Mouse (Mus musculus): Measurements from ENCODE around the gene Dnajc28. TPM values are rescaled to one million over a fixed set of nuclear protein-coding genes. Genes with fewer than 3 reads are reported as not detected.

Gene Dnajc28
- polyA plus RNA-seq (2015; fragmentation: Nextera tagmentation; extraction: Ambion mirVana): 3.8 and 4.9 TPM in 2 replicates

DNA sequence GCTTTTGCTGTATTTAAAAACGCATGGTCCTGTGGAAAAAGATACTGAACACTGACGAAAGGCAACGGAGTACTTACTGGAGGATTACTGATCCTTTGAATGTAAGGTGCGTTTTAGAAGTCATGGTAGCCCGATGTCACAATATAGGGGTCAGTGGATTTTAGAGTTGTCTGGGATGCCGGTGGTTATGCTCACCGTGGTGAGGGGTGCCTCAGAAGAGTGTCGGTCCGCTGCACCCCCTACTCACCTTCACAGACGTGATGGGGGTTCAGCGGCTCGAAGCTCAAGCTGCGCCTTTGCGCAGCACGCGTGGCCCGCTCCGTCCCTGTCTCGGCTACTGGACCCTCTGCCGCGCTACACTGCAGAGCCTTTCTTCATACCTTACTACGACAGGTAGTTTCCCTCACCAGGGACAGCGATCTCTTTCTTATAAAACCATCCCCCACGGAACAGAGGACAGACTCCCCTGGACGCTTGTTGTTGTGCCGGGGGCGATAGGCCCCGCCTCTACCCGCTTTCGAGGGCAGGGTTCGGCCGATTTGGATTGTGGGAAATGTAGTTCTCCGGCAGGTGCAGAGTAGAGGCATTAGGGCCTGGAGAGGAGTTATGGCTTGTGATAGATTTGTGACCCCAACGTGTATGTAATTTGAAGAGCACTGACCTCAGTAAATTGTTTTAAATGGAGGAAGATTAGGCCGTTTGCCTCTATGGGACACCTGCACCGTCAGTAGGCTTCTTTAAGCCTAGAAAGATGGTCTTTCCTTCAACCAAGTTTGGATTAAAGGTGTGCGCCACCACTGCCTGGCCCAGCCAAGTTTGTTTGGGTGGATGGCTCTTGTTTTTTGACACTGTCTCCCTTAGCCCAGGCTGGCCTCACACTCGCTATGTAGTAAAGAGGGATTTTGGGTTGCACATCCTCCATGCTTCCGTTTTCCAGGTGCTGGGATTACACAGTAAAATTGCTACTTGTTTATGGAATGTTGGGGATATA, at the start of gene Dnajc28:
Gene Dnajc28 (minus strand): TSS at position 516 of the 991 bp plus-strand sequence.
- Histone ChIP-seq H3K9me3 (ENCODE audit: low read length) (no peaks in the 10 kb centered on the region), H3K27ac (ENCODE audit: low read length) (no peak within 1 kb of the TSS), H3K9ac (replicated peaks; ENCODE audit: low read length) (peak within 1 kb of the TSS; percentile 74), H3K4me3 (ENCODE audit: low read length) (peak within 1 kb of the TSS; percentile 77), H3K27me3 (ENCODE audit: insufficient read depth, low read length) (no peaks in the 10 kb centered on the region), H3K4me2 (replicated peaks; ENCODE audit: low read depth, low read length) (peak within 1 kb of the TSS; percentile 80), H3K36me3 (ENCODE audit: insufficient read depth, low read length) (peaks cover 36% of the 10 kb centered on the region), H3K4me1 (ENCODE audit: insufficient read depth, low read length) (no peaks in the 10 kb centered on the region)
- WGBS: 9% methylated on average over 39 of the region's 39 CpGs
- ATAC-seq (ENCODE audit: low FRiP score, low TSS enrichment): peak; percentile 94

- Histone ChIP-seq H3K9ac (replicated peaks; ENCODE audit: low read length) (no peak overlapping the region), H3K4me3 (ENCODE audit: low read length) (no peak overlapping the region), H3K4me1 (ENCODE audit: insufficient read depth, low read length) (no peaks in the 10 kb centered on the region), H3K4me2 (replicated peaks; ENCODE audit: low read depth, low read length) (no peak overlapping the region), H3K9me3 (ENCODE audit: low read length) (peaks cover 7% of the 10 kb centered on the region), H3K36me3 (ENCODE audit: insufficient read depth, low read length) (peaks cover 66% of the 10 kb centered on the region), H3K27me3 (ENCODE audit: insufficient read depth, low read length) (no peaks in the 10 kb centered on the region), H3K27ac (ENCODE audit: low read length) (no peak overlapping the region)
- 92% methylated on average over 3 of the region's 3 CpGs for WGBS
- ATAC-seq (ENCODE audit: low FRiP score, low TSS enrichment): no peak
Measured at GRCm38 (mm10) chr16:91663795-91664194, 45.0 kb upstream of the Dnajc28 start.

DNA sequence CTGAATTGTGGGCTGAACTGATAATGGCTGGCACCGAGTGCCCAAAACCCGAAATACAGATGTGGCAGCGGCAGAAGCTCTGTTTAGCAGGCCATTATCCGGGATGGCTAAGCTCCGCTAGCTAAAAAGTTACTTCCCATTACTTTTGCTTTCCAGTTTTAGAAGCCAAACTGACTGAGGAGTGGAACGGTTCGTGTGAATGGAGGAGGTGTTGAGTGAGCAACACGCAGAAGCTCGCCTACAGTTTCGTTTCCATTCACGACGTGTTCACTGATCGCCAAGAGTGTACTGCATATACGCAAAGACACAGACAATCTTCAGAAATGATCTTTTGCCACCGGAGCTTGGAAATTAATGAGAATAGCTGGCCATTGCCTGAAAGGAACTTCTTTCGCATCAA, 43.5 kb upstream of the Dnajc28 start:
- Histone ChIP-seq H3K9ac (replicated peaks; ENCODE audit: low read length) (no peak overlapping the region), H3K4me1 (ENCODE audit: insufficient read depth, low read length) (no peaks in the 10 kb centered on the region), H3K4me2 (replicated peaks; ENCODE audit: low read depth, low read length) (no peak overlapping the region), H3K27ac (ENCODE audit: low read length) (no peak overlapping the region), H3K36me3 (ENCODE audit: insufficient read depth, low read length) (peaks cover 76% of the 10 kb centered on the region), H3K9me3 (ENCODE audit: low read length) (peaks cover 7% of the 10 kb centered on the region), H3K27me3 (ENCODE audit: insufficient read depth, low read length) (no peaks in the 10 kb centered on the region), H3K4me3 (ENCODE audit: low read length) (no peak overlapping the region)
- WGBS: 95% methylated on average over 16 of the region's 16 CpGs
- no peak for ATAC-seq (ENCODE audit: low FRiP score, low TSS enrichment)

DNA sequence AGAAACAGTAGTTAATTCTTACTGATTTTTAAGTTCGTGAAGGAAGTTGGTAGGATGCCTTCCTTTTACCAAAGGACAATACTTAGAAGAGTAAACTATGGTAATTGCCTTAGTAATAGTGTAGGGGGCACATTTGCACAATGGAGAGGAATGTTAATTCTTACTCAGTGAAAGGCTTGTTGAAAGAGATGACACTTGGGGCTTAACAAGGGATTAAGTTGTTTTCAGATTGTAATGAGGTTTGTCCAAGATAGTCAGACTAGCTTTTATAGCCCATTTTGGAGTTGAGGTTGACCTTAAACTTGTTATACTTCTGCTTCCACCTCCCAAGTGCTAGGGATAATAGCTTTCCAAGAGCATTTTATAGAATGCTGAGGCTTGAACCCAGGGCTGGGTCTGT, 42.6 kb upstream of the Dnajc28 start:
- Histone ChIP-seq H3K27ac (ENCODE audit: low read length) (no peak overlapping the region), H3K9ac (replicated peaks; ENCODE audit: low read length) (no peak overlapping the region), H3K27me3 (ENCODE audit: insufficient read depth, low read length) (no peaks in the 10 kb centered on the region), H3K4me2 (replicated peaks; ENCODE audit: low read depth, low read length) (no peak overlapping the region), H3K4me3 (ENCODE audit: low read length) (no peak overlapping the region), H3K9me3 (ENCODE audit: low read length) (peaks cover 7% of the 10 kb centered on the region), H3K4me1 (ENCODE audit: insufficient read depth, low read length) (no peaks in the 10 kb centered on the region), H3K36me3 (ENCODE audit: insufficient read depth, low read length) (peaks cover 76% of the 10 kb centered on the region)
- WGBS: 75% methylated on average over 1 of the region's 1 CpGs
- ATAC-seq (ENCODE audit: low FRiP score, low TSS enrichment): no peak

GRCm38 (mm10) chr16:91659798-91660197, 41.0 kb upstream of the Dnajc28 start:
- H3K27ac ChIP-seq (ENCODE audit: low read length): no peak overlapping the region
- H3K9ac ChIP-seq (replicated peaks; ENCODE audit: low read length): no peak overlapping the region
- no peak overlapping the region for H3K4me3 ChIP-seq (ENCODE audit: low read length)
- H3K4me2 ChIP-seq (replicated peaks; ENCODE audit: low read depth, low read length): no peak overlapping the region
- peaks cover 76% of the 10 kb centered on the region for H3K36me3 ChIP-seq (ENCODE audit: insufficient read depth, low read length)
- WGBS: 95% methylated on average over 20 of the region's 20 CpGs
- H3K4me1 ChIP-seq (ENCODE audit: insufficient read depth, low read length): no peaks in the 10 kb centered on the region
- H3K9me3 ChIP-seq (ENCODE audit: low read length): peaks cover 7% of the 10 kb centered on the region
- ATAC-seq (ENCODE audit: low FRiP score, low TSS enrichment): no peak
- H3K27me3 ChIP-seq (ENCODE audit: insufficient read depth, low read length): no peaks in the 10 kb centered on the region

DNA sequence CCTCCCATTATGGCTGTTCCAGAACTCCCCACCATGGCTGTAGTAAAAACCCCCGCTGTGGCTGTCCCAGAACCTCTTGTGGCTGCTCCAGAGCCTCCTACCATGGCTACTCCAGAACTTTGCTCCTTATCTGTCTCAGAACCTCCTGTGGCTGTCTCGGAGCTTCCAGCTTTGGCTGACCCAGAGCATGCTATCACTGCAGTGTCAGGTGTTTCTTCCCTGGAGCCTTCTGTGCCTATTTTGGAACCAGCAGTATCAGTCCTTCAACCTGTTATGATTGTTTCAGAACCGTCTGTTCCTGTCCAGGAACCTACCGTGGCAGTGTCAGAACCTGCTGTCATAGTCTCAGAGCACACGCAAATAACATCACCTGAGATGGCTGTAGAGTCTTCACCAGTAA, 39.6 kb upstream of the Dnajc28 start:
- peaks cover 73% of the 10 kb centered on the region for H3K36me3 ChIP-seq (ENCODE audit: insufficient read depth, low read length)
- H3K4me2 ChIP-seq (replicated peaks; ENCODE audit: low read depth, low read length): no peak overlapping the region
- H3K4me1 ChIP-seq (ENCODE audit: insufficient read depth, low read length): no peaks in the 10 kb centered on the region
- WGBS: 93% methylated on average over 5 of the region's 5 CpGs
- no peak for ATAC-seq (ENCODE audit: low FRiP score, low TSS enrichment)
- peaks cover 7% of the 10 kb centered on the region for H3K9me3 ChIP-seq (ENCODE audit: low read length)
- no peak overlapping the region for H3K27ac ChIP-seq (ENCODE audit: low read length)
- H3K4me3 ChIP-seq (ENCODE audit: low read length): no peak overlapping the region
- no peaks in the 10 kb centered on the region for H3K27me3 ChIP-seq (ENCODE audit: insufficient read depth, low read length)
- H3K9ac ChIP-seq (replicated peaks; ENCODE audit: low read length): no peak overlapping the region

DNA sequence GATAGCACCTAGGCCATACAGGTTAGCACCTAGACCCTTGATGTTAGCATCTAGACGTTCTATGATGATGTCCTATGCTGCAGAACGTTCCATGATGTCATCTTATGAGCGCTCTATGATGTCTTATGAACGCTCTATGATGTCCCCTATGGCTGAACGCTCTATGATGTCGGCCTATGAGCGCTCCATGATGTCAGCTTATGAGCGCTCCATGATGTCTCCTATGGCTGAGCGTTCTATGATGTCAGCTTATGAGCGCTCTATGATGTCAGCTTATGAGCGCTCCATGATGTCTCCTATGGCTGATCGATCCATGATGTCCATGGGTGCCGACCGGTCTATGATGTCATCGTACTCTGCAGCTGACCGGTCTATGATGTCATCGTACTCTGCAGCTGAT, 38.5 kb upstream of the Dnajc28 start:
- Histone ChIP-seq H3K4me1 (ENCODE audit: insufficient read depth, low read length) (no peaks in the 10 kb centered on the region), H3K27me3 (ENCODE audit: insufficient read depth, low read length) (no peaks in the 10 kb centered on the region), H3K36me3 (ENCODE audit: insufficient read depth, low read length) (peaks cover 71% of the 10 kb centered on the region), H3K4me3 (ENCODE audit: low read length) (no peak overlapping the region), H3K9me3 (ENCODE audit: low read length) (peaks cover 7% of the 10 kb centered on the region), H3K9ac (replicated peaks; ENCODE audit: low read length) (no peak overlapping the region), H3K27ac (ENCODE audit: low read length) (no peak overlapping the region), H3K4me2 (replicated peaks; ENCODE audit: low read depth, low read length) (no peak overlapping the region)
- WGBS: 98% methylated on average over 17 of the region's 17 CpGs
- 0 out of 2 replicates have a peak, but pooled peaks have one; percentile 31 for ATAC-seq (ENCODE audit: low FRiP score, low TSS enrichment)

GRCm38 (mm10) chr16:91655285-91655684, 36.5 kb upstream of the Dnajc28 start:
- Histone ChIP-seq H3K9me3 (ENCODE audit: low read length) (peaks cover 6% of the 10 kb centered on the region), H3K9ac (replicated peaks; ENCODE audit: low read length) (no peak overlapping the region), H3K4me3 (ENCODE audit: low read length) (no peak overlapping the region), H3K36me3 (ENCODE audit: insufficient read depth, low read length) (peaks cover 70% of the 10 kb centered on the region), H3K27ac (ENCODE audit: low read length) (no peak overlapping the region), H3K4me2 (replicated peaks; ENCODE audit: low read depth, low read length) (no peak overlapping the region), H3K4me1 (ENCODE audit: insufficient read depth, low read length) (0 out of 2 replicates have a peak, but pooled peaks cover under 1% of the 10 kb centered on the region), H3K27me3 (ENCODE audit: insufficient read depth, low read length) (no peaks in the 10 kb centered on the region)
- no peak for ATAC-seq (ENCODE audit: low FRiP score, low TSS enrichment)
- WGBS: 92% methylated on average over 9 of the region's 9 CpGs

- WGBS: 95% methylated on average over 3 of the region's 3 CpGs
Measured at GRCm38 (mm10) chr16:91652191-91652590, 33.4 kb upstream of the Dnajc28 start.

GRCm38 (mm10) chr16:91649781-91650180, 31.0 kb upstream of the Dnajc28 start:
- H3K27me3 ChIP-seq (ENCODE audit: insufficient read depth, low read length): no peaks in the 10 kb centered on the region
- H3K4me1 ChIP-seq (ENCODE audit: insufficient read depth, low read length): peaks cover 14% of the 10 kb centered on the region
- ATAC-seq (ENCODE audit: low FRiP score, low TSS enrichment): no peak
- H3K27ac ChIP-seq (ENCODE audit: low read length): no peak overlapping the region
- peak overlapping the region; percentile 18; the same call in 1 of the 2 replicates for H3K4me2 ChIP-seq (replicated peaks; ENCODE audit: low read depth, low read length)
- no peaks in the 10 kb centered on the region for H3K9me3 ChIP-seq (ENCODE audit: low read length)
- no peak overlapping the region for H3K9ac ChIP-seq (replicated peaks; ENCODE audit: low read length)
- no peak overlapping the region for H3K4me3 ChIP-seq (ENCODE audit: low read length)
- peaks cover 15% of the 10 kb centered on the region for H3K36me3 ChIP-seq (ENCODE audit: insufficient read depth, low read length)

More at GRCm38 (mm10) chr16:91652191-91652590, 33.4 kb upstream of the Dnajc28 start:
- Histone ChIP-seq H3K27ac (ENCODE audit: low read length) (no peak overlapping the region), H3K9me3 (ENCODE audit: low read length) (no peaks in the 10 kb centered on the region), H3K27me3 (ENCODE audit: insufficient read depth, low read length) (no peaks in the 10 kb centered on the region), H3K4me1 (ENCODE audit: insufficient read depth, low read length) (peaks cover 9% of the 10 kb centered on the region), H3K9ac (replicated peaks; ENCODE audit: low read length) (no peak overlapping the region), H3K4me2 (replicated peaks; ENCODE audit: low read depth, low read length) (no peak overlapping the region), H3K4me3 (ENCODE audit: low read length) (no peak overlapping the region), H3K36me3 (ENCODE audit: insufficient read depth, low read length) (peaks cover 39% of the 10 kb centered on the region)
- ATAC-seq (ENCODE audit: low FRiP score, low TSS enrichment): no peak
